Mouse (Mus musculus): Measurements from ENCODE around the gene Nxn.

- TF ChIP-seq POLR2A (IDR thresholded peaks at IDR 0.05; ENCODE audit: borderline replicate concordance, extremely low read depth, low read depth, low read length) (no peak), CTCF (IDR thresholded peaks at IDR 0.05; ENCODE audit: insufficient read depth, low read length) (no peak)
These were observed 45.9 kb downstream of the Nxn start for GRCm38 (mm10) chr11:76352861-76353558.

All from lung, adult 2 months (tissue).